Mouse (Mus musculus) bone marrow macrophage, adult 2 months (primary cell): ENCODE measurements around the gene Polh.

ENCODE experiments used
- CTCF ChIP-seq: IDR thresholded peaks from 2 replicates; pipeline ENCODE4 v1.5.1; 2012; ENCODE audit warnings: low read depth, mild to moderate bottlenecking, low read length, moderate library complexity
- POLR2A ChIP-seq: IDR thresholded peaks from 2 replicates; pipeline ENCODE4 v1.6.1; 2012; ENCODE audit warnings: mild to moderate bottlenecking, low read depth, low read length, borderline replicate concordance

DNA sequence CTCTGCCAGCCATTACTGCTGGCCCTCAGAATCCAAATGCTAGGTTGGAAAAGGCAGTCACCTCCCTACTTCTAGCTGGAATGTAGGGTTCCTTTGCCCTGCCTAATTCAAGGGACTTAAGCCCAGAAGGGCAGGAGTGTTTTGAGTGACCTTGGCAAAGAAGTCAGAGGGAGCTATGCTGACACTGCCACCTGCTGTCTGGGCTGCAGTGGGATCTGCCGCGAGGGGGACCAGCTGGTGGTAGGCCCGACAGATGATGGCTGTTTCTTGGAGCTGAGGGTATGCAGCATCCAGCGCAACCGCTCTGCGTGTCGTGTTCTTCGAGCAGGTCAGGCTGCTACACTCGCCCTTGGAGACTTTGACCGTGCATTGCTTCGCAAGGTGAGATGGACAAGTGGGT lies 35.4 kb downstream of the Polh start:
- TF ChIP-seq CTCF (no peak), POLR2A (no peak)
